ENCODE assay signal across 11 mouse cellular contexts in genomic region chr17:70977799-70978198, GRCm38 (mm10). TPM values are rescaled to one million over a fixed set of nuclear protein-coding genes. Genes with fewer than 3 reads are reported as not detected.
DNase-seq lines count a peak whose midpoint lies in the region; ATAC-seq and TF ChIP-seq lines count a peak whose summit lies in the region.
"Had no signal": no experiment of that assay in that cellular context is flagged by ENCODE, and none has a peak within 500 bp of the region (broad histone marks: within the 10 kb centered on the region; RNA-seq: fewer than 3 reads in every experiment).

No protein-coding gene starts in this region.

- no peaks in the 10 kb centered on the region for H3K79me2 ChIP-seq in MEL (ENCODE audit: control insufficient read depth, insufficient read depth, low read length, poor library complexity)

- no peaks in the 10 kb centered on the region for H3K9me3 ChIP-seq in hindbrain, postnatal 0 days (ENCODE audit: low read length)
- H3K9me3 ChIP-seq in hindbrain, embryonic 13.5 days = no peaks in the 10 kb centered on the region
- no peaks in the 10 kb centered on the region for H3K9me3 ChIP-seq in midbrain, postnatal 0 days (ENCODE audit: low read length)
- H3K9me3 ChIP-seq in midbrain, embryonic 16.5 days (replicated peaks; ENCODE audit: control insufficient read depth, low read length, poor library complexity, severe bottlenecking) = no peaks in the 10 kb centered on the region
- no peaks in the 10 kb centered on the region for H3K9me3 ChIP-seq in MEL (replicated peaks; ENCODE audit: insufficient read depth, low read length)
- H3K9me3 ChIP-seq in forebrain, embryonic 15.5 days = no peaks in the 10 kb centered on the region
- H3K9me3 ChIP-seq: heart, embryonic 15.5 days; midbrain, embryonic 10.5 days had no signal

- peak; percentile 53 for TF ChIP-seq RAD21 in MEL (IDR thresholded peaks at IDR 0.05; ENCODE audit: low read depth, low read length)

- peaks cover 38% of the 10 kb centered on the region; the same call in 1 of the 2 replicates for H3K36me3 ChIP-seq in hindbrain, postnatal 0 days (ENCODE audit: insufficient read depth, low read length)
- H3K36me3 ChIP-seq in hindbrain, embryonic 13.5 days = peaks cover 70% of the 10 kb centered on the region
- H3K36me3 ChIP-seq in midbrain, postnatal 0 days (ENCODE audit: insufficient read depth, low read length) = peaks cover 31% of the 10 kb centered on the region
- H3K36me3 ChIP-seq in midbrain, embryonic 16.5 days (ENCODE audit: control insufficient read depth, insufficient read depth, low read length) = peaks cover 29% of the 10 kb centered on the region
- peaks cover 0 to 5% of the 10 kb centered on the region in 2 experiments; a peak in 1 of 4 replicates for H3K36me3 ChIP-seq in MEL (ENCODE audit: control insufficient read depth in 1 of 2, insufficient read depth in 2 of 2, low read length in 2 of 2)
- peaks cover 54% of the 10 kb centered on the region for H3K36me3 ChIP-seq in forebrain, embryonic 15.5 days

- TF ChIP-seq EP300 in MEL (IDR thresholded peaks at IDR 0.05; ENCODE audit: low read depth in 1 of 2, low read length in 2 of 2) = no peak

- whole genome bisulfite sequencing in hindbrain, postnatal 0 days = 95% methylated on average over 6 of the region's 6 CpGs
- WGBS in hindbrain, embryonic 13.5 days = 92% methylated on average over 6 of the region's 6 CpGs
- WGBS in midbrain, postnatal 0 days = 95% methylated on average over 6 of the region's 6 CpGs
- 94% methylated on average over 6 of the region's 6 CpGs for WGBS in midbrain, embryonic 16.5 days
- WGBS in forebrain, embryonic 15.5 days = 90% methylated on average over 6 of the region's 6 CpGs

- no peak overlapping the region for H3K27ac ChIP-seq in hindbrain, postnatal 0 days
- H3K27ac ChIP-seq in hindbrain, embryonic 13.5 days = no peak overlapping the region
- H3K27ac ChIP-seq in midbrain, postnatal 0 days (ENCODE audit: low read depth, low read length) = no peak overlapping the region
- H3K27ac ChIP-seq in midbrain, embryonic 16.5 days (ENCODE audit: low read length) = no peak overlapping the region
- H3K27ac ChIP-seq in MEL (ENCODE audit: control insufficient read depth, low read depth, low read length) = no peak overlapping the region
- H3K27ac ChIP-seq in forebrain, embryonic 15.5 days (replicated peaks) = no peak overlapping the region
- H3K27ac ChIP-seq: heart, embryonic 15.5 days; midbrain, embryonic 10.5 days had no signal

- TF ChIP-seq POLR2A in MEL (IDR thresholded peaks at IDR 0.05; ENCODE audit: control insufficient read depth in 1 of 2, insufficient read depth in 1 of 2, low read depth in 1 of 2, low read length in 2 of 2, poor library complexity in 1 of 2) = no peak

- H3K27me3 ChIP-seq in hindbrain, postnatal 0 days (ENCODE audit: insufficient read depth, low read length) = no peaks in the 10 kb centered on the region
- no peaks in the 10 kb centered on the region for H3K27me3 ChIP-seq in hindbrain, embryonic 13.5 days
- H3K27me3 ChIP-seq in midbrain, postnatal 0 days (ENCODE audit: insufficient read depth, low read length) = no peaks in the 10 kb centered on the region
- no peaks in the 10 kb centered on the region for H3K27me3 ChIP-seq in midbrain, embryonic 16.5 days (ENCODE audit: control insufficient read depth, insufficient read depth, low read depth, low read length)
- no peaks in the 10 kb centered on the region for H3K27me3 ChIP-seq in MEL (ENCODE audit: control insufficient read depth in 1 of 2, insufficient read depth in 2 of 2, low read length in 2 of 2)
- no peaks in the 10 kb centered on the region for H3K27me3 ChIP-seq in forebrain, embryonic 15.5 days

- H3K9ac ChIP-seq in hindbrain, postnatal 0 days (replicated peaks; ENCODE audit: low read length) = no peak overlapping the region
- H3K9ac ChIP-seq in hindbrain, embryonic 13.5 days = no peak overlapping the region
- no peak overlapping the region for H3K9ac ChIP-seq in midbrain, postnatal 0 days (replicated peaks; ENCODE audit: low read length, poor library complexity, severe bottlenecking)
- no peak overlapping the region for H3K9ac ChIP-seq in midbrain, embryonic 16.5 days (ENCODE audit: low read depth, low read length)
- no peak overlapping the region for H3K9ac ChIP-seq in MEL (ENCODE audit: control insufficient read depth, low read depth, low read length, poor library complexity, severe bottlenecking)
- H3K9ac ChIP-seq in forebrain, embryonic 15.5 days (replicated peaks) = no peak overlapping the region
- H3K9ac ChIP-seq: heart, embryonic 15.5 days had no signal

- TF ChIP-seq CTCF in hindbrain, postnatal 0 days (IDR thresholded peaks at IDR 0.05; ENCODE audit: low read depth) = peak; percentile 41; the same call in 1 of the 2 replicates
- peak; percentile 44 for TF ChIP-seq CTCF in midbrain, postnatal 0 days (IDR thresholded peaks at IDR 0.05)
- peak; percentile 33 to 69 (median 51) for TF ChIP-seq CTCF in MEL (IDR thresholded peaks at IDR 0.05 in 2 of 3, conservative IDR thresholded peaks at IDR 0.05 in 1 of 3; ENCODE audit: control insufficient read depth in 1 of 3, insufficient read depth in 1 of 3, low read depth in 2 of 3, low read length in 3 of 3, poor library complexity in 1 of 3, severe bottlenecking in 1 of 3)

- no peak overlapping the region for H3K4me2 ChIP-seq in hindbrain, postnatal 0 days (ENCODE audit: low read depth, low read length)
- H3K4me2 ChIP-seq in hindbrain, embryonic 13.5 days = no peak overlapping the region
- H3K4me2 ChIP-seq in midbrain, postnatal 0 days (ENCODE audit: low read depth, low read length, poor library complexity, severe bottlenecking) = no peak overlapping the region
- H3K4me2 ChIP-seq in midbrain, embryonic 16.5 days (ENCODE audit: low read length) = no peak overlapping the region
- no peak overlapping the region for H3K4me2 ChIP-seq in forebrain, embryonic 15.5 days (replicated peaks)
- H3K4me2 ChIP-seq: heart, embryonic 15.5 days had no signal

- no peaks in the 10 kb centered on the region for H3K4me1 ChIP-seq in hindbrain, postnatal 0 days (ENCODE audit: insufficient read depth, low read length)
- H3K4me1 ChIP-seq in hindbrain, embryonic 13.5 days (replicated peaks) = no peaks in the 10 kb centered on the region
- no peaks in the 10 kb centered on the region for H3K4me1 ChIP-seq in midbrain, postnatal 0 days (ENCODE audit: insufficient read depth, low read length)
- no peaks in the 10 kb centered on the region for H3K4me1 ChIP-seq in midbrain, embryonic 16.5 days (ENCODE audit: control insufficient read depth, insufficient read depth, low read length)
- peaks cover 0 to 5% of the 10 kb centered on the region in 2 experiments; a peak in 1 of 4 replicates for H3K4me1 ChIP-seq in MEL (ENCODE audit: control insufficient read depth in 1 of 2, insufficient read depth in 2 of 2, low read length in 2 of 2)
- H3K4me1 ChIP-seq in forebrain, embryonic 15.5 days = no peaks in the 10 kb centered on the region
- H3K4me1 ChIP-seq: midbrain, embryonic 10.5 days had no signal

- no peak overlapping the region for H3K4me3 ChIP-seq in hindbrain, postnatal 0 days (ENCODE audit: low read length)
- H3K4me3 ChIP-seq in hindbrain, embryonic 13.5 days = no peak overlapping the region
- H3K4me3 ChIP-seq in midbrain, postnatal 0 days (ENCODE audit: low read depth, low read length) = no peak overlapping the region
- H3K4me3 ChIP-seq in midbrain, embryonic 16.5 days (ENCODE audit: low read depth, low read length) = no peak overlapping the region
- H3K4me3 ChIP-seq in MEL (ENCODE audit: control insufficient read depth in 1 of 2, insufficient read depth in 1 of 2, low read depth in 2 of 2, low read length in 2 of 2) = no peak overlapping the region
- H3K4me3 ChIP-seq in forebrain, embryonic 15.5 days = no peak overlapping the region
- H3K4me3 ChIP-seq: heart, embryonic 15.5 days; midbrain, embryonic 10.5 days had no signal

- DNase-seq in hindbrain, postnatal 0 days (ENCODE audit: low spot score) = no peak
- DNase-seq in midbrain, postnatal 0 days (ENCODE audit: low spot score) = no peak
- DNase-seq in MEL (ENCODE audit: low read depth, low spot score) = peak; percentile 44
- DNase-seq in naive thymus-derived CD4-positive, alpha-beta T cell, adult 2 months (ENCODE audit: low read depth) = peak; percentile 49
- DNase-seq in layer of hippocampus, adult 9-11 months = no peak
- DNase-seq: retina, postnatal 1 day had no signal

- ATAC-seq in hindbrain, postnatal 0 days = no peak
- ATAC-seq in hindbrain, embryonic 13.5 days (ENCODE audit: low FRiP score) = no peak
- ATAC-seq in midbrain, postnatal 0 days (ENCODE audit: low FRiP score) = no peak
- ATAC-seq in midbrain, embryonic 16.5 days = no peak
- ATAC-seq in forebrain, embryonic 15.5 days (replicated peaks) = no peak

TF ChIP-seq in MEL, 35 proteins besides CTCF, POLR2A, EP300 and RAD21:
- peak; percentile 37 for TF ChIP-seq SMC3 (IDR thresholded peaks at IDR 0.05; ENCODE audit: low read depth, low read length)
- no peak for TF ChIP-seq BHLHE40 (IDR thresholded peaks at IDR 0.05; ENCODE audit: borderline replicate concordance, low read depth, low read length)

RNA-seq across cellular contexts. Expression of gene Myom1, which starts 24.6 kb away (rescaled TPM):
- total RNA-seq in hindbrain, postnatal 0 days (2014; rRNA removed) = 1.7 and 3.7 TPM in 2 replicates
- polyA plus RNA-seq in hindbrain, postnatal 0 days (2015; fragmentation: Nextera tagmentation; extraction: Ambion mirVana) = 0.82 and 0.90 TPM in 2 replicates
- 1.2 and 1.6 TPM in 2 replicates for polyA plus RNA-seq in hindbrain, embryonic 13.5 days (2015; fragmentation: Nextera tagmentation; extraction: Ambion mirVana)
- 0.60 and 0.90 TPM in 2 replicates for total RNA-seq in midbrain, postnatal 0 days (2014; rRNA removed)
- 0.66 and 1.2 TPM in 2 replicates for polyA plus RNA-seq in midbrain, postnatal 0 days (2015; fragmentation: Nextera tagmentation; extraction: Ambion mirVana)
- polyA plus RNA-seq in midbrain, embryonic 16.5 days (2015; fragmentation: Nextera tagmentation; extraction: Ambion mirVana) = 1.3 and 1.4 TPM in 2 replicates
- 0.65 and 0.69 TPM in 2 replicates for total RNA-seq in MEL (2012; rRNA removed)
- under 1 TPM in 1 of 2 experiments, not detected in 1; 0.79 TPM for polyA plus RNA-seq in MEL (2012; ENCODE audit: insufficient read depth in 1 of 2, insufficient read length in 2 of 2, low read depth in 1 of 2, low replicate concordance in 2 of 2, missing spikeins in 1 of 2)
- polyA plus RNA-seq in forebrain, embryonic 15.5 days (2015; fragmentation: Nextera tagmentation; extraction: Ambion mirVana) = 1.3 and 1.7 TPM in 2 replicates

RNA-seq across cellular contexts. Expression of gene Myl12a, which starts 24.9 kb away (rescaled TPM):
- 30.9 and 36.5 TPM in 2 replicates for total RNA-seq in hindbrain, postnatal 0 days (2014; rRNA removed)
- polyA plus RNA-seq in hindbrain, postnatal 0 days (2015; fragmentation: Nextera tagmentation; extraction: Ambion mirVana) = 101 and 107 TPM in 2 replicates
- polyA plus RNA-seq in hindbrain, embryonic 13.5 days (2015; fragmentation: Nextera tagmentation; extraction: Ambion mirVana) = 153 and 157 TPM in 2 replicates
- total RNA-seq in midbrain, postnatal 0 days (2014; rRNA removed) = 39.9 and 40.9 TPM in 2 replicates
- polyA plus RNA-seq in midbrain, postnatal 0 days (2015; fragmentation: Nextera tagmentation; extraction: Ambion mirVana) = 65.3 and 65.7 TPM in 2 replicates
- 82.2 and 92.0 TPM in 2 replicates for polyA plus RNA-seq in midbrain, embryonic 16.5 days (2015; fragmentation: Nextera tagmentation; extraction: Ambion mirVana)
- 112 and 113 TPM in 2 replicates for total RNA-seq in MEL (2012; rRNA removed)
- polyA plus RNA-seq in MEL (2012; ENCODE audit: insufficient read depth in 1 of 2, insufficient read length in 2 of 2, low read depth in 1 of 2, low replicate concordance in 2 of 2, missing spikeins in 1 of 2) = 100 to 1,000 TPM in 1 of 2 experiments, not detected in 1; 130 TPM
- polyA plus RNA-seq in forebrain, embryonic 15.5 days (2015; fragmentation: Nextera tagmentation; extraction: Ambion mirVana) = 125 and 139 TPM in 2 replicates

Comparison
In these comparisons a context has a peak if more than half of its experiments do, and no peak if none do; other contexts are left out.
1. DNase-seq: peak in MEL (single experiment) and naive thymus-derived CD4-positive, alpha-beta T cell, adult 2 months (single experiment); none in hindbrain, postnatal 0 days (single experiment), midbrain, postnatal 0 days (single experiment) and layer of hippocampus, adult 9-11 months (single experiment).
2. Peak in every context shown above with its lines, with median percentiles within 50 percentile points of each other: CTCF ChIP-seq.